Mouse (Mus musculus) MEL (cell line): Measurements from ENCODE around the gene Cd52. TPM values are rescaled to one million over a fixed set of nuclear protein-coding genes. Genes with fewer than 3 reads are reported as not detected.
A peak's percentile ranks its signal among the peaks of the same experiment; 100 is the strongest.

Experiments used
- DNase-seq: peaks from one replicate; pipeline ENCODE4 v3.0.0; 2011; ENCODE audit warnings: low read depth, low spot score
- H3K27ac ChIP-seq: 2 replicates; pipeline ENCODE4 v1.5.1; 2012; ENCODE audit warnings: low read depth, mild to moderate bottlenecking, control low read depth, low read length, moderate library complexity; ENCODE audit not compliant: control insufficient read depth
- H3K27me3 ChIP-seq, 2 experiments: fragments of 150-350 bp in 1 of 2; sonication (generic) in 1 of 2; 2 replicates each; pipeline ENCODE4 v1.6.1; 2012; ENCODE audit warnings: low read length in 2 of 2, mild to moderate bottlenecking in 2 of 2, improper control_type of control experiment in 1 of 2, moderate library complexity in 1 of 2; ENCODE audit not compliant: insufficient read depth in 2 of 2, control insufficient read depth in 1 of 2
- H3K36me3 ChIP-seq, 2 experiments: 2 replicates each; pipeline ENCODE4 v1.6.1; 2012 to 2014; ENCODE audit warnings: low read length in 2 of 2, improper control_type of control experiment in 1 of 2, inconsistent platforms in 1 of 2, mild to moderate bottlenecking in 1 of 2; ENCODE audit not compliant: insufficient read depth in 2 of 2, control insufficient read depth in 1 of 2
- H3K4me1 ChIP-seq, 2 experiments: fragments of 150-350 bp in 1 of 2; sonication (generic) in 1 of 2; 2 replicates each; pipeline ENCODE4 v1.6.1; 2012; ENCODE audit warnings: low read length in 2 of 2, improper control_type of control experiment in 1 of 2, mild to moderate bottlenecking in 1 of 2; ENCODE audit not compliant: insufficient read depth in 2 of 2, control insufficient read depth in 1 of 2
- H3K4me3 ChIP-seq, 2 experiments: fragments of 150-350 bp in 1 of 2; sonication (generic) in 1 of 2; 2 replicates each; pipeline ENCODE4 v1.5.1; 2012; ENCODE audit warnings: low read depth in 2 of 2, low read length in 2 of 2, mild to moderate bottlenecking in 2 of 2, moderate library complexity in 2 of 2, control low read depth in 1 of 2, improper control_type of control experiment in 1 of 2; ENCODE audit not compliant: control insufficient read depth in 1 of 2, insufficient read depth in 1 of 2
- H3K79me2 ChIP-seq: 2 replicates; pipeline ENCODE4 v1.6.1; 2012; ENCODE audit warnings: mild to moderate bottlenecking, low read length, moderate library complexity; ENCODE audit not compliant: control insufficient read depth, poor library complexity, insufficient read depth
- H3K9ac ChIP-seq: 2 replicates; pipeline ENCODE4 v1.6.1; 2012; ENCODE audit warnings: low read depth, mild to moderate bottlenecking, control low read depth, low read length, moderate library complexity; ENCODE audit not compliant: control insufficient read depth, poor library complexity, severe bottlenecking
- H3K9me3 ChIP-seq: fragments of 150-350 bp; sonication (generic); replicated peaks from 2 replicates; pipeline ENCODE4 v1.6.1; 2012; ENCODE audit warnings: mild to moderate bottlenecking, low read length, improper control_type of control experiment, moderate library complexity; ENCODE audit not compliant: insufficient read depth
- CHD2 ChIP-seq: IDR thresholded peaks from 2 replicates; pipeline ENCODE4 v1.6.1; 2011; ENCODE audit warnings: low read length, improper control_type of control experiment
- CTCF ChIP-seq, 3 experiments: IDR thresholded peaks in 2 of 3; conservative IDR thresholded peaks in 1 of 3; 2 replicates each; pipeline ENCODE4 v1.5.1; 2011 to 2012; ENCODE audit warnings: low read length in 3 of 3, low read depth in 2 of 3, mild to moderate bottlenecking in 2 of 3, improper control_type of control experiment in 1 of 3, inconsistent platforms in 1 of 3, mixed read lengths in 1 of 3, moderate library complexity in 1 of 3; ENCODE audit not compliant: control insufficient read depth in 1 of 3, insufficient read depth in 1 of 3, poor library complexity in 1 of 3, severe bottlenecking in 1 of 3
- E2F4 ChIP-seq: IDR thresholded peaks from 2 replicates; pipeline ENCODE4 v1.6.1; 2011; ENCODE audit warnings: low read depth, low read length, improper control_type of control experiment, borderline replicate concordance
- ELF1 ChIP-seq: IDR thresholded peaks from 2 replicates; pipeline ENCODE4 v1.6.1; 2014; ENCODE audit warnings: low read depth, mild to moderate bottlenecking, inconsistent platforms, low read length, improper control_type of control experiment, moderate library complexity
- EP300 ChIP-seq, 2 experiments: IDR thresholded peaks; 2 replicates each; pipeline ENCODE4 v1.6.1; 2011; ENCODE audit warnings: improper control_type of control experiment in 2 of 2, low read length in 2 of 2, low read depth in 1 of 2, mild to moderate bottlenecking in 1 of 2
- GABPA ChIP-seq: IDR thresholded peaks from 2 replicates; pipeline ENCODE4 v1.6.1; 2012; ENCODE audit warnings: low read depth, mild to moderate bottlenecking, inconsistent platforms, low read length, improper control_type of control experiment, moderate library complexity
- GATA1 ChIP-seq: IDR thresholded peaks from 2 replicates; pipeline ENCODE4 v1.6.1; 2011; ENCODE audit warnings: low read depth, low read length, improper control_type of control experiment
- KAT2A ChIP-seq: conservative IDR thresholded peaks from 2 replicates; pipeline ENCODE4 v1.6.1; 2012; ENCODE audit warnings: low read depth, low read length, improper control_type of control experiment, inconsistent platforms
- MAFK ChIP-seq: IDR thresholded peaks from 2 replicates; pipeline ENCODE4 v1.6.1; 2011; ENCODE audit warnings: low read depth, mild to moderate bottlenecking, low read length, improper control_type of control experiment, borderline replicate concordance
- MAX ChIP-seq: IDR thresholded peaks from 2 replicates; pipeline ENCODE4 v1.6.1; 2011; ENCODE audit warnings: low read length, improper control_type of control experiment
- MAZ ChIP-seq: IDR thresholded peaks from 2 replicates; pipeline ENCODE4 v1.6.1; 2012; ENCODE audit warnings: low read depth, mild to moderate bottlenecking, inconsistent platforms, low read length, improper control_type of control experiment
- MEF2A ChIP-seq: IDR thresholded peaks from 2 replicates; pipeline ENCODE4 v1.6.1; 2014; ENCODE audit warnings: low read depth, mild to moderate bottlenecking, inconsistent platforms, low read length, improper control_type of control experiment; ENCODE audit not compliant: poor library complexity, insufficient replicate concordance, severe bottlenecking; ENCODE audit errors: extremely low read depth
- MYB ChIP-seq: IDR thresholded peaks from 2 replicates; pipeline ENCODE4 v1.6.1; 2011; ENCODE audit warnings: mild to moderate bottlenecking, low read depth, low read length, improper control_type of control experiment
- MYC ChIP-seq: IDR thresholded peaks from 2 replicates; pipeline ENCODE4 v1.6.1; 2011; ENCODE audit warnings: low read depth, mild to moderate bottlenecking, low read length, improper control_type of control experiment, moderate library complexity
- NELFE ChIP-seq: IDR thresholded peaks from 2 replicates; pipeline ENCODE4 v1.6.1; 2011; ENCODE audit warnings: low read depth, low read length, improper control_type of control experiment
- POLR2A ChIP-seq, 2 experiments: IDR thresholded peaks; 2 replicates each; pipeline ENCODE4 v1.6.1; 2011 to 2012; ENCODE audit warnings: low read length in 2 of 2, mild to moderate bottlenecking in 2 of 2, control low read depth in 1 of 2, improper control_type of control experiment in 1 of 2, low read depth in 1 of 2, moderate library complexity in 1 of 2; ENCODE audit not compliant: control insufficient read depth in 1 of 2, insufficient read depth in 1 of 2, poor library complexity in 1 of 2
- POLR2AphosphoS2 ChIP-seq: IDR thresholded peaks from 2 replicates; pipeline ENCODE4 v1.6.1; 2011; ENCODE audit warnings: low read length, improper control_type of control experiment
- POLR2AphosphoS5 ChIP-seq: IDR thresholded peaks from 2 replicates; pipeline ENCODE4 v1.6.1; 2012; ENCODE audit warnings: low read depth, borderline replicate concordance, mild to moderate bottlenecking, inconsistent platforms, low read length, moderate library complexity, mixed read lengths
- RAD21 ChIP-seq: IDR thresholded peaks from 2 replicates; pipeline ENCODE4 v1.6.1; 2011; ENCODE audit warnings: mild to moderate bottlenecking, low read depth, low read length, improper control_type of control experiment
- RCOR1 ChIP-seq: IDR thresholded peaks from 2 replicates; pipeline ENCODE4 v1.6.1; 2012; ENCODE audit warnings: low read depth, mild to moderate bottlenecking, inconsistent platforms, low read length, improper control_type of control experiment
- SIN3A ChIP-seq: IDR thresholded peaks from 2 replicates; pipeline ENCODE4 v1.6.1; 2012; ENCODE audit warnings: low read length, improper control_type of control experiment, inconsistent platforms
- SMC3 ChIP-seq: IDR thresholded peaks from 2 replicates; pipeline ENCODE4 v1.6.1; 2011; ENCODE audit warnings: low read depth, low read length, improper control_type of control experiment
- TAL1 ChIP-seq: IDR thresholded peaks from 2 replicates; pipeline ENCODE4 v1.6.1; 2012; ENCODE audit warnings: mild to moderate bottlenecking, inconsistent platforms, low read length, moderate library complexity, mixed read lengths
- TBP ChIP-seq: IDR thresholded peaks from 2 replicates; pipeline ENCODE4 v1.8.0; 2011; ENCODE audit warnings: low read depth, low read length, improper control_type of control experiment
- TCF12 ChIP-seq: IDR thresholded peaks from 2 replicates; pipeline ENCODE4 v1.6.1; 2014; ENCODE audit warnings: low read depth, mild to moderate bottlenecking, inconsistent platforms, low read length, improper control_type of control experiment, moderate library complexity
- USF2 ChIP-seq, 2 experiments: IDR thresholded peaks; 2 replicates each; pipeline ENCODE4 v1.6.1; 2011 to 2012; ENCODE audit warnings: improper control_type of control experiment in 2 of 2, low read length in 2 of 2, borderline replicate concordance in 1 of 2, inconsistent platforms in 1 of 2, low read depth in 1 of 2, mild to moderate bottlenecking in 1 of 2; ENCODE audit not compliant: insufficient read depth in 1 of 2
- ZC3H11A ChIP-seq: IDR thresholded peaks from 2 replicates; pipeline ENCODE4 v1.6.1; 2012; ENCODE audit warnings: low read depth, mild to moderate bottlenecking, inconsistent platforms, low read length, improper control_type of control experiment
- ZKSCAN1 ChIP-seq: IDR thresholded peaks from 2 replicates; pipeline ENCODE4 v1.6.1; 2012; ENCODE audit warnings: low read depth, mild to moderate bottlenecking, inconsistent platforms, low read length, improper control_type of control experiment, moderate library complexity
- ZNF384 ChIP-seq: IDR thresholded peaks from 2 replicates; pipeline ENCODE4 v1.6.1; 2012; ENCODE audit warnings: low read depth, mild to moderate bottlenecking, inconsistent platforms, low read length, improper control_type of control experiment
- polyA plus RNA-seq, 2 experiments: library from polyadenylated mRNA; stranded (reverse) in 1 of 2; unstranded in 1 of 2; fragments of >175 nt in 1 of 2; fragments of >200 nt in 1 of 2; gene quantifications; 2 replicates each; pipeline versions ENCODE4 v1.2.1 to v1.2.4; 2012; ENCODE audit warnings: low replicate concordance in 2 of 2, low read depth in 1 of 2; ENCODE audit not compliant: insufficient read length in 2 of 2, insufficient read depth in 1 of 2, missing spikeins in 1 of 2
- total RNA-seq: library from RNA; depleted of rRNA; stranded (reverse); fragments of 300-350 nt; gene quantifications from 2 replicates; pipeline ENCODE4 v1.2.3, GENCODE M21; 2012

The Cd52 gene
- total and polyA plus RNA-seq, 3 experiments = 0.86 to 1.3 TPM; not detected in 1

DNA sequence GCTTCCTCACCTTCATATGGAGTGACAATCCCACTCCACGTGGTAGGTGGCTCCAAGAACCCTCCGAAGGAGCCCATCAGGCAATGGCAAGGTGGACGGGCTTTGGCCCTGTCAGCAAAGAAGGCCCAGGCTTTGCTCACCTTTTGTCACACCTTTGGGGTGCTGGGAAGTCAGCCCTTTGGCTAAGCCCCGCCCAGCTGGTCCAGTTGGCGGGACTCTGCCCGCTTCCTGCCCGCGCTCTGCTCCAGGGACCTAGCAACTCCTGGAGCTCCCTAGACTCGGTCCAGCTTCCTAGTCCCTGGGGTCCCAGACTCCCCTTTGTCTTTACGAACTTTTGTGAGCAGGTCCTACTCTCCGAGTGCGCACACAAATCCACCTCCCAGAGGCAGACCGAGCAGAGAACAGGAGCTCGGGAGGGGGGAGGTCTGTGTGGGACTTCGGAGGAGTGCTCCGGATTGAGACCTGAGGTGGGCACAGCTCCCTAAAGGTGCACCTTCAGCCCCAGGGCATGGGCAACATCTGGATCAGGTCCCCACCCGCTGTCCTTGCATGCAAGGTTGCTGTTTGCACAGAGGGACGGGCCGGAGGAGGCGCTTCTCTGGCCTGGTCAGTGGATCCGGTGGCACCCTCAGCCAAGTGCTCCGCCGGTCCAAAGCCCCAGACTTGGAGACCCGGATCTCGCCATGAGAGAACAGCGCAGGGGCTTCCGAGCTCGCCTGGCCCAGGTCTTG lies 34.6 kb downstream of the Cd52 start, which contains the start of gene Crybg2:
TSS of gene Crybg2 (plus strand) at position 681 of the 731 bp plus-strand sequence.
- Histone ChIP-seq H3K9ac (no peak within 1 kb of the TSS), H3K4me1 (peaks cover 3 to 18% of the 10 kb centered on the region in 2 experiments), H3K27ac (peak within 1 kb of the TSS; percentile 20), H3K27me3 (no peaks in the 10 kb centered on the region), H3K36me3 (peaks cover 0 to 3% of the 10 kb centered on the region in 2 experiments; a peak in 2 of 4 replicates), H3K79me2 (no peaks in the 10 kb centered on the region), H3K9me3 (no peaks in the 10 kb centered on the region), H3K4me3 (peak within 1 kb of the TSS; percentile 43 to 53; a peak in 3 of 4 replicates)
- TF ChIP-seq SMC3 = no peak
- no peak for TF ChIP-seq POLR2AphosphoS5
- TF ChIP-seq RCOR1 = no peak
- no peak for TF ChIP-seq POLR2AphosphoS2
- no peak for TF ChIP-seq MYB
- TF ChIP-seq MAZ = no peak
- TF ChIP-seq TBP = no peak
- no peak for TF ChIP-seq ZC3H11A
- TF ChIP-seq TAL1 = no peak
- TF ChIP-seq POLR2A (IDR thresholded peaks at IDR 0.05; ENCODE audit: control insufficient read depth in 1 of 2, insufficient read depth in 1 of 2, low read depth in 1 of 2, low read length in 2 of 2, poor library complexity in 1 of 2) = no peak
- no peak for TF ChIP-seq NELFE
- TF ChIP-seq MEF2A = no peak
- TF ChIP-seq MYC = no peak
- TF ChIP-seq TCF12 = no peak
- TF ChIP-seq GABPA = no peak
- no peak for TF ChIP-seq USF2 (IDR thresholded peaks at IDR 0.05; ENCODE audit: borderline replicate concordance in 1 of 2, insufficient read depth in 1 of 2, low read depth in 1 of 2, low read length in 2 of 2)
- no peak for TF ChIP-seq KAT2A
- no peak for DNase-seq

DNA sequence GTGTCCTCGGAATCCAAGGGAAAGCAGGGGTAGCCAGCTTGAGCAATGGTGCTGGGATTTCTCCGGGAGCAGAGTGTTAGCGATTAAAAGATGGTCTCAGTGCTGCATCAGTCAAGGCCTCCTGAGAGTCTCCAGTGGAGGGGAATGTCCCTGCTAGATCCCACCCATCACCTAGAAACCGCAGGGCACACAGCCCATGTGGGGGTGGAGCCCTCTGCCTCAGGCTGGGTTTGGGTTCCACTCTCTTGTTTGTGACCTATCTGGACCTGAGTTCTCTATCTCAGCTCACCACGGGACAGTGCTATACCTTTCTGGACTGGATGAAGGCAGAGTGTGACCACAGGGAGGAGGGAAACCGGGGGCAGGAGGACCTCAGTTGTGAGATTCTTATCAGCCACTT lies 36.0 kb downstream of the Cd52 start:
- Histone ChIP-seq H3K27ac (no peak overlapping the region), H3K4me1 (peaks cover 3 to 18% of the 10 kb centered on the region in 2 experiments), H3K36me3 (peaks cover 0 to 3% of the 10 kb centered on the region in 2 experiments; a peak in 2 of 4 replicates), H3K27me3 (peaks cover 0 to 3% of the 10 kb centered on the region in 2 experiments; a peak in 1 of 4 replicates), H3K9ac (no peak overlapping the region), H3K79me2 (no peaks in the 10 kb centered on the region), H3K4me3 (no peak overlapping the region), H3K9me3 (no peaks in the 10 kb centered on the region)
- DNase-seq = no peak
- TF ChIP-seq MAX = no peak
- TF ChIP-seq ZNF384 = no peak
- no peak for TF ChIP-seq GATA1
- no peak for TF ChIP-seq RAD21
- TF ChIP-seq ELF1 = no peak
- TF ChIP-seq EP300 (IDR thresholded peaks at IDR 0.05; ENCODE audit: low read depth in 1 of 2, low read length in 2 of 2) = no peak
- no peak for TF ChIP-seq SIN3A
- TF ChIP-seq MYC = no peak
- no peak for TF ChIP-seq E2F4
- no peak for TF ChIP-seq ZKSCAN1
- TF ChIP-seq CHD2 = no peak
- no peak for TF ChIP-seq CTCF (IDR thresholded peaks at IDR 0.05 in 2 of 3, conservative IDR thresholded peaks at IDR 0.05 in 1 of 3; ENCODE audit: control insufficient read depth in 1 of 3, insufficient read depth in 1 of 3, low read depth in 2 of 3, low read length in 3 of 3, poor library complexity in 1 of 3, severe bottlenecking in 1 of 3)
- no peak for TF ChIP-seq MYB
- TF ChIP-seq TBP = no peak
- TF ChIP-seq NELFE = no peak
- no peak for TF ChIP-seq MAFK
- TF ChIP-seq USF2 (IDR thresholded peaks at IDR 0.05; ENCODE audit: borderline replicate concordance in 1 of 2, insufficient read depth in 1 of 2, low read depth in 1 of 2, low read length in 2 of 2) = no peak
- no peak for TF ChIP-seq POLR2A (IDR thresholded peaks at IDR 0.05; ENCODE audit: control insufficient read depth in 1 of 2, insufficient read depth in 1 of 2, low read depth in 1 of 2, low read length in 2 of 2, poor library complexity in 1 of 2)
